In the genomic region with DNA sequence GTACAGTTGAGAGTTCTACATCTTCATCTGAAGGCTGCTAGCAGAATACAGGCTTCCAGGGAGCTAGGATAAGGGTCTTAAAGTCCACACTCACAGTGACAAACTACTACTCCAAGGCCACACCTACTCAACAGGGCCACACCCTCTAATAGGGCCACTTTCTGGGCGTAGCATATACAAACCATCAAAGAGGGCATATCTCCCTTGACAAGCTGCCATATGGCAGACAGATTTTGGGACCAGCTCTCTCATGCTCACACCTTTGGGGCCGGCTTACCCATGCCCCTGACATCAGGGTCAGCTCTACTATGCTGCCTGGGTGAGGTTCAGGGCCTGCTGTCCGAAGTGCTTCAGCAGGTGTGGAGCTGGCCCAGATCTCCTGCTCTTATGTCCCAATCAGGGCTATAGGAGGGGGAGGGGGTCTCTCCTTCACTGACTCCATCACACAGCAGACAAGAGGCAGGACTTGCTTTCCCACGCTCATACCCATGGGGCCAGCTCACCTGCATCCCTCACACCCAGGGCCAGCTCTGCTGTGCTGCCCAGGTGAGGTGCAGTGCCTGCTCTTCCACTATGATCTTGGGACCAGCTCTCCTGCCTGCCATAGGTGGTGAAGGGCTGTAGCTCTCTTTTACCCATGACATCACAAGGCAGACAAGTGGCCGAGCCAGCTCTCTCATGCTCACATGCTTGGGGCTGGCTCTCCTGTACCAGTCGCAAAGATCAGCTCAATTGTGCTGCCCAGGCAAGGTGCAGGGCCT, we compare ENCODE assay signal across 13 mouse cellular contexts. TPM values are rescaled to one million over a fixed set of nuclear protein-coding genes. Genes with fewer than 3 reads are reported as not detected.
DNase-seq lines count a peak whose midpoint lies in the region; ATAC-seq and TF ChIP-seq lines count a peak whose summit lies in the region.
"Had no signal": no experiment of that assay in that cellular context is flagged by ENCODE, and none has a peak within 500 bp of the region (broad histone marks: within the 10 kb centered on the region; RNA-seq: fewer than 3 reads in every experiment).

No protein-coding gene starts in this region.

- H3K9me3 ChIP-seq in heart, embryonic 12.5 days (replicated peaks), result no peaks in the 10 kb centered on the region
- H3K9me3 ChIP-seq in midbrain, embryonic 12.5 days, result no peaks in the 10 kb centered on the region
- H3K9me3 ChIP-seq in midbrain, embryonic 10.5 days (replicated peaks), result no peaks in the 10 kb centered on the region
- no peaks in the 10 kb centered on the region for H3K9me3 ChIP-seq in intestine, postnatal 0 days (ENCODE audit: control insufficient read depth)
- H3K9me3 ChIP-seq: embryonic facial prominence, embryonic 15.5 days had no signal

- H3K36me3 ChIP-seq in heart, embryonic 12.5 days, result no peaks in the 10 kb centered on the region
- H3K36me3 ChIP-seq in midbrain, embryonic 12.5 days, result no peaks in the 10 kb centered on the region
- H3K36me3 ChIP-seq in midbrain, embryonic 10.5 days, result no peaks in the 10 kb centered on the region
- H3K36me3 ChIP-seq in intestine, postnatal 0 days (ENCODE audit: control insufficient read depth, insufficient read depth), result no peaks in the 10 kb centered on the region
- H3K36me3 ChIP-seq: embryonic facial prominence, embryonic 15.5 days had no signal

- intact Hi-C loops in heart, postnatal 10 days (cut with DNase I), result no loop called here

- no peaks in the 10 kb centered on the region for H3K27me3 ChIP-seq in heart, embryonic 12.5 days (replicated peaks)
- H3K27me3 ChIP-seq in midbrain, embryonic 12.5 days, result no peaks in the 10 kb centered on the region
- no peaks in the 10 kb centered on the region for H3K27me3 ChIP-seq in midbrain, embryonic 10.5 days (ENCODE audit: low read depth, poor library complexity, severe bottlenecking)
- H3K27me3 ChIP-seq in intestine, postnatal 0 days (replicated peaks; ENCODE audit: control insufficient read depth, insufficient read depth, low read length), result no peaks in the 10 kb centered on the region
- H3K27me3 ChIP-seq: embryonic facial prominence, embryonic 15.5 days; Patski had no signal

- TF ChIP-seq CTCF in intestine, postnatal 0 days (IDR thresholded peaks at IDR 0.05; ENCODE audit: low read depth), result no peak

- no peak overlapping the region for H3K4me2 ChIP-seq in heart, embryonic 12.5 days
- no peak overlapping the region for H3K4me2 ChIP-seq in midbrain, embryonic 12.5 days (replicated peaks)
- no peak overlapping the region for H3K4me2 ChIP-seq in intestine, postnatal 0 days (replicated peaks; ENCODE audit: low read depth)
- H3K4me2 ChIP-seq: embryonic facial prominence, embryonic 15.5 days had no signal

- peak; percentile 78 for ATAC-seq in heart, embryonic 12.5 days (ENCODE audit: insufficient number of reproducible peaks, low FRiP score)
- ATAC-seq in midbrain, embryonic 12.5 days (ENCODE audit: low FRiP score, low read depth), result 0 out of 2 replicates have a peak, but pooled peaks have one; percentile 41
- peak; percentile 85 for ATAC-seq in intestine, postnatal 0 days
- ATAC-seq: Patski had no signal

- WGBS in heart, embryonic 12.5 days, result 78% methylated on average over 6 of the region's 6 CpGs
- WGBS in midbrain, embryonic 12.5 days, result 85% methylated on average over 6 of the region's 6 CpGs
- WGBS in midbrain, embryonic 10.5 days, result 91% methylated on average over 6 of the region's 6 CpGs
- WGBS in intestine, postnatal 0 days, result 65% methylated on average over 6 of the region's 6 CpGs

- no peak overlapping the region for H3K27ac ChIP-seq in heart, embryonic 12.5 days (ENCODE audit: poor library complexity, severe bottlenecking)
- no peak overlapping the region for H3K27ac ChIP-seq in midbrain, embryonic 12.5 days (replicated peaks)
- H3K27ac ChIP-seq in midbrain, embryonic 10.5 days (replicated peaks), result no peak overlapping the region
- no peak overlapping the region for H3K27ac ChIP-seq in intestine, postnatal 0 days (ENCODE audit: low read depth, low read length)
- H3K27ac ChIP-seq: embryonic facial prominence, embryonic 15.5 days had no signal

- H3K9ac ChIP-seq in heart, embryonic 12.5 days, result no peak overlapping the region
- H3K9ac ChIP-seq in midbrain, embryonic 12.5 days (replicated peaks), result no peak overlapping the region
- H3K9ac ChIP-seq in intestine, postnatal 0 days (ENCODE audit: low read depth, low read length), result no peak overlapping the region
- H3K9ac ChIP-seq: embryonic facial prominence, embryonic 15.5 days had no signal

- H3K4me3 ChIP-seq in heart, embryonic 12.5 days, result no peak overlapping the region
- H3K4me3 ChIP-seq in midbrain, embryonic 12.5 days, result no peak overlapping the region
- no peak overlapping the region for H3K4me3 ChIP-seq in midbrain, embryonic 10.5 days
- H3K4me3 ChIP-seq in intestine, postnatal 0 days (ENCODE audit: low read depth, low read length), result no peak overlapping the region
- H3K4me3 ChIP-seq: embryonic facial prominence, embryonic 15.5 days had no signal

- peaks cover 17% of the 10 kb centered on the region for H3K4me1 ChIP-seq in heart, embryonic 12.5 days (replicated peaks)
- H3K4me1 ChIP-seq in midbrain, embryonic 12.5 days, result 0 out of 2 replicates have a peak, but pooled peaks cover 4% of the 10 kb centered on the region
- H3K4me1 ChIP-seq in midbrain, embryonic 10.5 days, result no peaks in the 10 kb centered on the region
- H3K4me1 ChIP-seq in intestine, postnatal 0 days (replicated peaks; ENCODE audit: control insufficient read depth, insufficient read depth, low read length), result 0 out of 2 replicates have a peak, but pooled peaks cover 5% of the 10 kb centered on the region
- H3K4me1 ChIP-seq: embryonic facial prominence, embryonic 15.5 days had no signal

- no peak for DNase-seq in heart, postnatal 10 days
- DNase-seq in midbrain, embryonic 10.5 days (ENCODE audit: low spot score), result no peak
- DNase-seq in spleen, postnatal 36 days (ENCODE audit: low spot score in 2 of 2), result peak; percentile 28 to 66
- DNase-seq in urinary bladder, postnatal 36 days (ENCODE audit: low spot score in 2 of 2), result no peak
- no peak for DNase-seq in yolk sac, embryonic 10.5 days (ENCODE audit: low spot score)
- DNase-seq: adrenal gland, postnatal 25 days; cerebellum, adult 9-11 months; left cerebral cortex, postnatal 4 days had no signal

RNA-seq across cellular contexts. Expression of a gene that starts 32.6 kb away (rescaled TPM):
- polyA plus RNA-seq in heart, embryonic 12.5 days (2016; fragmentation: Nextera tagmentation; extraction: Ambion mirVana), result 35.3 and 35.7 TPM in 2 replicates
- total RNA-seq in heart, postnatal 10 days (2021), result 10 to 100 TPM; 39.1 to 45.4 TPM
- 54.6 and 65.9 TPM in 2 replicates for polyA plus RNA-seq in midbrain, embryonic 12.5 days (2016; fragmentation: Nextera tagmentation; extraction: Ambion mirVana)
- polyA plus RNA-seq in midbrain, embryonic 10.5 days (2016; fragmentation: Nextera tagmentation; extraction: Ambion mirVana), result 27.7 and 33.7 TPM in 2 replicates
- polyA plus RNA-seq in intestine, postnatal 0 days (2015; fragmentation: Nextera tagmentation; extraction: Ambion mirVana), result 29.4 and 31.5 TPM in 2 replicates

Comparison
In these comparisons a context has a peak if more than half of its experiments do, and no peak if none do; other contexts are left out.
1. DNase-seq: peak in spleen, postnatal 36 days (2 of 2); none in heart, postnatal 10 days (0 of 2), midbrain, embryonic 10.5 days (single experiment), urinary bladder, postnatal 36 days (0 of 2) and yolk sac, embryonic 10.5 days (single experiment).
2. Peak in every context shown above with its lines, with median percentiles within 50 percentile points of each other: ATAC-seq.